Mouse (Mus musculus): ENCODE measurements around the gene Tent5c.

DNA sequence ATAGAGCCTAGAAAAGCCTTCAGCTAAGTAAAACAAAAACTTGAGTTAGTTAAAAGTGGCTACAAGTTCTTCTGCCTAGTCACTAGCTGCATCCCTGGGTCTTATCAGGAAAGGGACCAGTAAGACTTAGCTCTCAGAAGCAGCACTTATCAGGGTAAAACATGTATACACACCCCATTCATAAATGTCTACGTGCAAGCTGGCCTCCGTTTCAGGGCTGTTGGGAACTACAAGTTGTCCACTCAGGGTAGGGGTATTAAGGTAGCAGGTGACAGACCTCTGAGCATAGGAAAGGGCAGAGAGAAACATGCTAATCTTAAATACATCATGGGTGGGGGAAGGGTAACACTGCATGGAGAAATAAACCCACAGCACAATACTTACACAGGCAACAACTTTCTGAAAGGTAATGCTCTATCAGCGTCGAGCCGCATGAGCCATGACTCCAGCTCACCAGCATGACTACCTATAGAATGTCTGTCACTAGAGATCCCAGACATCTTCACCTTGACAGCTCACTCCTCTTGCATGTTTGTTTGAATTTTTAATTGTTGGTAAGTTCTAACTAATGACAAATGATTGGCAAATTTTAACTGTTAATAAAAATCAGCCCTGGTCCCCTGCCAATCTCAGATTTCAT lies 6.0 kb downstream of the Tent5c start:
- no peak for TF ChIP-seq POLR2A (IDR thresholded peaks at IDR 0.05; ENCODE audit: borderline replicate concordance, extremely low read depth, low read depth, low read length)
- no peak for TF ChIP-seq CTCF (IDR thresholded peaks at IDR 0.05; ENCODE audit: insufficient read depth, low read length)
